Mouse (Mus musculus) CH12.LX (cell line): ENCODE measurements around the gene Myo1d. TPM values are rescaled to one million over a fixed set of nuclear protein-coding genes. Genes with fewer than 3 reads are reported as not detected.
A peak's percentile ranks its signal among the peaks of the same experiment; 100 is the strongest.

Source experiments
- DNase-seq: peaks from one replicate; pipeline ENCODE4 v3.0.0-alpha.2; 2013; ENCODE audit errors: extremely low read depth
- H3K27ac ChIP-seq: 2 replicates; pipeline ENCODE4 v1.5.1; 2012; ENCODE audit warnings: low read depth, mild to moderate bottlenecking, control low read depth, moderate library complexity; ENCODE audit not compliant: insufficient read depth
- H3K27me3 ChIP-seq: replicated peaks from 2 replicates; pipeline ENCODE3; 2012; ENCODE audit warnings: inconsistent platforms
- H3K36me3 ChIP-seq, 2 experiments: replicated peaks in 1 of 2; 2 replicates each; pipeline versions ENCODE3 to v1.6.1; 2012; ENCODE audit warnings: inconsistent platforms in 1 of 2, low read length in 1 of 2, mild to moderate bottlenecking in 1 of 2, mixed read lengths in 1 of 2, moderate library complexity in 1 of 2; ENCODE audit not compliant: control insufficient read depth in 1 of 2, insufficient read depth in 1 of 2
- H3K4me1 ChIP-seq, 2 experiments: 2 replicates each; pipeline ENCODE4 v1.6.1; 2012; ENCODE audit warnings: inconsistent platforms in 1 of 2, moderate library complexity in 1 of 2; ENCODE audit not compliant: insufficient read depth in 2 of 2, control insufficient read depth in 1 of 2
- H3K4me2 ChIP-seq: 2 replicates; pipeline ENCODE4 v1.6.1; 2012; ENCODE audit warnings: low read depth, mild to moderate bottlenecking, control low read depth; ENCODE audit not compliant: poor library complexity, insufficient read depth, severe bottlenecking
- H3K4me3 ChIP-seq, 3 experiments: fragments of 150-350 bp in 1 of 3; sonication (generic) in 1 of 3; replicated peaks in 1 of 3; 2 replicates each; pipeline versions ENCODE3 to v1.5.1; 2011 to 2012; ENCODE audit warnings: low read depth in 2 of 3, low read length in 2 of 3, mild to moderate bottlenecking in 2 of 3, moderate library complexity in 2 of 3, control low read depth in 1 of 3, improper control_type of control experiment in 1 of 3, inconsistent platforms in 1 of 3, mixed read lengths in 1 of 3; ENCODE audit not compliant: poor library complexity in 1 of 3
- H3K79me2 ChIP-seq: replicated peaks from 2 replicates; pipeline ENCODE4 v1.6.1; 2012; ENCODE audit warnings: mild to moderate bottlenecking, moderate library complexity; ENCODE audit not compliant: control insufficient read depth, poor library complexity, insufficient read depth, severe bottlenecking; ENCODE audit errors: extremely low read depth
- H3K9ac ChIP-seq: 2 replicates; pipeline ENCODE4 v1.6.1; 2012; ENCODE audit warnings: low read depth, mild to moderate bottlenecking, control low read depth, moderate library complexity; ENCODE audit not compliant: insufficient read depth
- H3K9me3 ChIP-seq: replicated peaks from 2 replicates; pipeline ENCODE3; 2012; ENCODE audit warnings: low read length, inconsistent platforms, mixed read lengths
- BHLHE40 ChIP-seq: IDR thresholded peaks from 2 replicates; pipeline ENCODE4 v1.6.1; 2011; ENCODE audit warnings: mild to moderate bottlenecking, low read depth, low read length, improper control_type of control experiment
- CHD2 ChIP-seq: IDR thresholded peaks from 2 replicates; pipeline ENCODE4 v1.6.1; 2011; ENCODE audit warnings: low read length, improper control_type of control experiment
- CTCF ChIP-seq, 2 experiments: IDR thresholded peaks in 1 of 2; conservative IDR thresholded peaks in 1 of 2; 2 replicates each; pipeline ENCODE4 v1.5.1; 2011 to 2012; ENCODE audit warnings: low read depth in 2 of 2, low read length in 2 of 2, improper control_type of control experiment in 1 of 2, inconsistent platforms in 1 of 2, mild to moderate bottlenecking in 1 of 2, moderate library complexity in 1 of 2
- E2F4 ChIP-seq: IDR thresholded peaks from 2 replicates; pipeline ENCODE4 v1.6.1; 2011; ENCODE audit warnings: low read depth, low read length, improper control_type of control experiment; ENCODE audit not compliant: insufficient replicate concordance
- ELF1 ChIP-seq: IDR thresholded peaks from 2 replicates; pipeline ENCODE4 v1.6.1; 2014; ENCODE audit warnings: low read depth, mild to moderate bottlenecking, inconsistent platforms, low read length, improper control_type of control experiment
- ETS1 ChIP-seq: conservative IDR thresholded peaks from 2 replicates; pipeline ENCODE4 v1.6.1; 2012; ENCODE audit warnings: low read depth, mild to moderate bottlenecking, inconsistent platforms, low read length, improper control_type of control experiment, moderate library complexity
- GABPA ChIP-seq: IDR thresholded peaks from 2 replicates; pipeline ENCODE4 v1.6.1; 2012; ENCODE audit warnings: low read depth, low read length, improper control_type of control experiment, inconsistent platforms; ENCODE audit not compliant: insufficient replicate concordance
- HCFC1 ChIP-seq: IDR thresholded peaks from 2 replicates; pipeline ENCODE4 v1.6.1; 2012; ENCODE audit warnings: low read depth, mild to moderate bottlenecking, inconsistent platforms, low read length, improper control_type of control experiment
- JUN ChIP-seq: IDR thresholded peaks from 2 replicates; pipeline ENCODE4 v1.6.1; 2011; ENCODE audit warnings: low read depth, mild to moderate bottlenecking, low read length, improper control_type of control experiment, moderate library complexity; ENCODE audit not compliant: insufficient read depth
- JUND ChIP-seq: conservative IDR thresholded peaks from 2 replicates; pipeline ENCODE4 v1.6.1; 2011; ENCODE audit warnings: low read depth, low read length, improper control_type of control experiment
- KAT2A ChIP-seq: IDR thresholded peaks from 2 replicates; pipeline ENCODE4 v1.6.1; 2012; ENCODE audit warnings: low read length, improper control_type of control experiment, inconsistent platforms; ENCODE audit not compliant: insufficient replicate concordance
- MAX ChIP-seq: IDR thresholded peaks from 2 replicates; pipeline ENCODE4 v1.6.1; 2011; ENCODE audit warnings: low read length, improper control_type of control experiment
- MAZ ChIP-seq: IDR thresholded peaks from 2 replicates; pipeline ENCODE4 v1.6.1; 2012; ENCODE audit warnings: low read depth, mild to moderate bottlenecking, inconsistent platforms, low read length, improper control_type of control experiment, moderate library complexity
- MEF2A ChIP-seq: IDR thresholded peaks from 2 replicates; pipeline ENCODE4 v1.6.1; 2014; ENCODE audit warnings: low read depth, mild to moderate bottlenecking, inconsistent platforms, low read length, improper control_type of control experiment, borderline replicate concordance
- MYC ChIP-seq: IDR thresholded peaks from 2 replicates; pipeline ENCODE4 v1.6.1; 2011; ENCODE audit warnings: low read depth, mild to moderate bottlenecking, improper control_type of control experiment, low read length
- NRF1 ChIP-seq: IDR thresholded peaks from 2 replicates; pipeline ENCODE4 v1.6.1; 2014; ENCODE audit warnings: low read depth, mild to moderate bottlenecking, inconsistent platforms, low read length, improper control_type of control experiment, moderate library complexity
- PAX5 ChIP-seq: IDR thresholded peaks from 2 replicates; pipeline ENCODE4 v1.6.1; 2012; ENCODE audit warnings: low read length, inconsistent platforms, mixed read lengths
- POLR2A ChIP-seq: IDR thresholded peaks from 2 replicates; pipeline ENCODE4 v1.6.1; 2011; ENCODE audit warnings: low read depth, mild to moderate bottlenecking, improper control_type of control experiment, low read length
- RAD21 ChIP-seq: IDR thresholded peaks from 2 replicates; pipeline ENCODE4 v1.6.1; 2011; ENCODE audit warnings: low read depth, mild to moderate bottlenecking, low read length, improper control_type of control experiment, moderate library complexity
- RCOR1 ChIP-seq: conservative IDR thresholded peaks from 2 replicates; pipeline ENCODE4 v1.6.1; 2012; ENCODE audit warnings: low read depth, mild to moderate bottlenecking, inconsistent platforms, low read length, improper control_type of control experiment
- SIN3A ChIP-seq: IDR thresholded peaks from 2 replicates; pipeline ENCODE4 v1.6.1; 2012; ENCODE audit warnings: low read length, improper control_type of control experiment, inconsistent platforms
- SMC3 ChIP-seq: IDR thresholded peaks from 2 replicates; pipeline ENCODE4 v1.6.1; 2011; ENCODE audit warnings: low read depth, low read length, improper control_type of control experiment
- TBP ChIP-seq: conservative IDR thresholded peaks from 2 replicates; pipeline ENCODE4 v1.6.1; 2011; ENCODE audit warnings: low read depth, low read length, improper control_type of control experiment
- TCF12 ChIP-seq: IDR thresholded peaks from 2 replicates; pipeline ENCODE4 v1.6.1; 2014; ENCODE audit warnings: low read depth, mild to moderate bottlenecking, inconsistent platforms, low read length, improper control_type of control experiment
- UBTF ChIP-seq: IDR thresholded peaks from 2 replicates; pipeline ENCODE4 v1.6.1; 2012; ENCODE audit warnings: low read depth, mild to moderate bottlenecking, inconsistent platforms, low read length, improper control_type of control experiment, moderate library complexity
- USF1 ChIP-seq: IDR thresholded peaks from 2 replicates; pipeline ENCODE4 v1.6.1; 2014; ENCODE audit warnings: low read depth, mild to moderate bottlenecking, inconsistent platforms, low read length, improper control_type of control experiment
- USF2 ChIP-seq: conservative IDR thresholded peaks from 2 replicates; pipeline ENCODE4 v1.6.1; 2011; ENCODE audit warnings: low read depth, low read length, improper control_type of control experiment
- ZC3H11A ChIP-seq: IDR thresholded peaks from 2 replicates; pipeline ENCODE4 v1.6.1; 2012; ENCODE audit warnings: low read depth, mild to moderate bottlenecking, inconsistent platforms, low read length, improper control_type of control experiment
- ZMIZ1 ChIP-seq: IDR thresholded peaks from 2 replicates; pipeline ENCODE4 v1.6.1; 2012; ENCODE audit warnings: low read depth, mild to moderate bottlenecking, inconsistent platforms, low read length, improper control_type of control experiment
- dilution Hi-C: fragments of 300-500 bp; cut with MboI; formaldehyde crosslinking; loops from 2 replicates; pipeline ENCODE4 v1.14.3; 2020; ENCODE audit warnings: low sequenced_read_pairs; ENCODE audit not compliant: extremely low pct_unique_long_range_greater_than_20kb, extremely low pct_ligation_motif_present
- in situ Hi-C: fragments of 300-500 bp; cut with MboI; formaldehyde crosslinking; loops from 3 replicates; pipeline ENCODE4 v1.14.3; 2019; ENCODE audit warnings: low sequenced_read_pairs, low pct_ligation_motif_present, low pct_unique_long_range_greater_than_20kb, mixed read lengths
- polyA plus RNA-seq: library from polyadenylated mRNA; unstranded; fragments of >175 nt; gene quantifications from 2 replicates; pipeline ENCODE4 v1.2.1, GENCODE M21; 2012; ENCODE audit warnings: low read depth; ENCODE audit not compliant: insufficient read length
- total RNA-seq, 2 experiments: library from RNA; depleted of rRNA; stranded (reverse); fragments of 300-350 nt in 1 of 2; fragments of >200 nt in 1 of 2; gene quantifications; 2 replicates each; pipeline ENCODE4 v1.2.3; 2012 to 2014

Gene Myo1d
- total and polyA plus RNA-seq, 3 experiments = 2.2 to 5.6 (median 2.9) TPM

DNA sequence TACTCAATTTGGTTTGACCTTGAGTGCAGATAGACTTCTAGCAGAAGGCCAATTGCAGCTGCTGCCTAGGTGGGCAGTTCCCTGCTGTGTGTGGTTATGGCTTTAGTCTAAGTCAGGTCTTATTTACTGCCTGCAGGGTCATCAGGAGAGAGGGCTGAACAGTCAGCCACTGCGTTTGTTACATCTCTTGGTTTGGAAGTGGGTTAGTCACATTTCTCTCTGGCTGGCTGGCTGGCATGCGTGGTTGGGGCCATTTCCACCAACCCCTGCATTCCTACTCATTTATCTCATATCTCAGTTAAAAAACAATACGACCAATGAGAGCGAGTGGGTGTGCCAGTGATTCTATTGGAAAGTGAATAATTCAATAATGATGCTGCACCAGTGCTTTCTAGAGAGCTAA, 280.3 kb downstream of the Myo1d start:
- Histone ChIP-seq H3K36me3 (no peaks in the 10 kb centered on the region), H3K27me3 (no peaks in the 10 kb centered on the region), H3K9ac (no peak overlapping the region), H3K9me3 (no peaks in the 10 kb centered on the region), H3K4me2 (no peak overlapping the region), H3K27ac (peak overlapping the region; percentile 72; the same call in 1 of the 2 replicates), H3K4me1 (peaks cover 57 to 88% of the 10 kb centered on the region in 2 experiments), H3K4me3 (no peak overlapping the region)
- in situ Hi-C loops (no loop called here), dilution Hi-C loops (no loop called here)
- no peak for DNase-seq
- TF ChIP-seq USF2 = no peak
- TF ChIP-seq JUND = no peak
- TF ChIP-seq ETS1 = no peak
- TF ChIP-seq RCOR1 = no peak
- TF ChIP-seq HCFC1 = no peak; the same call in 1 of the 2 replicates
- no peak for TF ChIP-seq BHLHE40
- no peak for TF ChIP-seq PAX5
- no peak for TF ChIP-seq MAZ
- no peak for TF ChIP-seq MEF2A
- TF ChIP-seq JUN = no peak
- no peak for TF ChIP-seq ELF1
- TF ChIP-seq TCF12 = no peak
- no peak for TF ChIP-seq ZMIZ1
- TF ChIP-seq SMC3 = no peak
- no peak for TF ChIP-seq GABPA
- TF ChIP-seq KAT2A = no peak
- no peak for TF ChIP-seq MYC
- no peak for TF ChIP-seq ZC3H11A
- no peak for TF ChIP-seq POLR2A
- no peak for TF ChIP-seq NRF1
- TF ChIP-seq, all 38 proteins: peak for 0
- H3K79me2 ChIP-seq = no peaks in the 10 kb centered on the region

DNA sequence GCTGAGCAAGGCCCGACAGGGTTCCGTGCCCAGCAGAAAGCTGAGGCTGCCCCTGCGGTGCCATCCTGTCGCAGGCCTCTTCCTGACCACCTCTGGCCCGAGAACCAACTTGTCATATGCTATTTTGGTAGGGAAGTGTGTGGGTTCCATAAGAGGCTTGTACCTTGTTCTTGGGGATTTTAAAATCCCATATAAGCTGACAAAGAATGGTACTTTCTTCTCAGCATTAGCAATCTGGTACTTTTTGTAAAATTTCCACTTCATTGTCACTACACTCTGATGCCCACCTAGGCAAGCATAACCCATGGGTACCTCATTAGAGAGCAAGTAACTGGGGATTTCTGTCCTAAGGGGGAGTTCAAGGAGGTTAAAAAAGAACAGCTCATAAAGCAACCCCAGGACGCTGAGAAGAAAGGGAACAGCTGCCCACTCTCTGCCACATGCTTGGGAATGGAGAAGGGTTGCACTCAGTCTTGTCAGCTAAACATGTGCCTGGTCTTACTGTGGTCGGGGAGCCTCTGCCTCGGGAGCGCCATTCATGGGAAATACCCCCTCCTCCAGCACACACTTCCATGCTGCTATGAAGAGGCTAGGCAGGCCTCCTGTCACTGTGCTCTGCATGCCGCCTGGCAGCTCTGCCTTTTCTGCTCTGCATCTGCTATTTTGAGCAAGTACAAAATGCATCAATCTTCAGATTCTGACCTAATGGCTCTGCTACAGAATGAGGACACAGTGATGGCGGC, 281.3 kb downstream of the Myo1d start:
- Histone ChIP-seq H3K4me3 (peak overlapping the region in 1 of 3 experiments; percentile 2), H3K27me3 (no peaks in the 10 kb centered on the region)
- dilution Hi-C loops = no loop called here
- TF ChIP-seq USF1 = no peak
- no peak for TF ChIP-seq GABPA
- 0 out of 2 replicates have a peak, but pooled peaks have one; percentile 56 for TF ChIP-seq TBP
- 0 out of 2 replicates have a peak, but pooled peaks have one; percentile 36 for TF ChIP-seq UBTF
- TF ChIP-seq SIN3A = no peak; the same call in 1 of the 2 replicates
- peak; percentile 57; the same call in 1 of the 2 replicates for TF ChIP-seq MAX
- no peak for TF ChIP-seq CHD2
- no peak for TF ChIP-seq HCFC1
- TF ChIP-seq TCF12 = peak; percentile 45; the same call in 1 of the 2 replicates
- TF ChIP-seq ELF1 = 0 out of 2 replicates have a peak, but pooled peaks have one; percentile 5
- peak; percentile 80 for TF ChIP-seq ETS1
- no peak for TF ChIP-seq NRF1
- no peak for TF ChIP-seq E2F4
- TF ChIP-seq MEF2A = peak; percentile 93
- TF ChIP-seq RAD21 = no peak
- no peak for TF ChIP-seq CTCF (conservative IDR thresholded peaks at IDR 0.05 in 1 of 2, IDR thresholded peaks at IDR 0.05 in 1 of 2; ENCODE audit: low read depth in 2 of 2, low read length in 2 of 2)
- TF ChIP-seq MAZ = no peak
- no peak for TF ChIP-seq ZC3H11A
- TF ChIP-seq RCOR1 = no peak
- TF ChIP-seq MYC = no peak; the same call in none of the 2 replicates
- TF ChIP-seq USF2 = no peak

More for the DNA sequence above, 281.3 kb downstream of the Myo1d start:
- in situ Hi-C loops = no loop called here
- H3K36me3 ChIP-seq = no peaks in the 10 kb centered on the region
- H3K27ac ChIP-seq = peak overlapping the region; percentile 72
- H3K4me2 ChIP-seq = peak overlapping the region; percentile 2; the same call in 1 of the 2 replicates
- H3K9ac ChIP-seq = peak overlapping the region; percentile 1
- no peak for DNase-seq
- no peaks in the 10 kb centered on the region for H3K79me2 ChIP-seq
- peaks cover 2% of the 10 kb centered on the region for H3K9me3 ChIP-seq
- peaks cover 47 to 79% of the 10 kb centered on the region in 2 experiments for H3K4me1 ChIP-seq
